Mouse (Mus musculus): ENCODE results near the gene Fez2.

Fez2 gene

GRCm38 (mm10) chr17:78392401-78393087 is 25.4 kb downstream of the Fez2 start:
- TF ChIP-seq GATA4 (IDR thresholded peaks at IDR 0.05; ENCODE audit: insufficient replicate concordance, low read length), result no peak

GRCm38 (mm10) chr17:78389573-78389972 is 28.4 kb downstream of the Fez2 start:
- TF ChIP-seq GATA4 (IDR thresholded peaks at IDR 0.05; ENCODE audit: insufficient replicate concordance, low read length), result no peak

DNA sequence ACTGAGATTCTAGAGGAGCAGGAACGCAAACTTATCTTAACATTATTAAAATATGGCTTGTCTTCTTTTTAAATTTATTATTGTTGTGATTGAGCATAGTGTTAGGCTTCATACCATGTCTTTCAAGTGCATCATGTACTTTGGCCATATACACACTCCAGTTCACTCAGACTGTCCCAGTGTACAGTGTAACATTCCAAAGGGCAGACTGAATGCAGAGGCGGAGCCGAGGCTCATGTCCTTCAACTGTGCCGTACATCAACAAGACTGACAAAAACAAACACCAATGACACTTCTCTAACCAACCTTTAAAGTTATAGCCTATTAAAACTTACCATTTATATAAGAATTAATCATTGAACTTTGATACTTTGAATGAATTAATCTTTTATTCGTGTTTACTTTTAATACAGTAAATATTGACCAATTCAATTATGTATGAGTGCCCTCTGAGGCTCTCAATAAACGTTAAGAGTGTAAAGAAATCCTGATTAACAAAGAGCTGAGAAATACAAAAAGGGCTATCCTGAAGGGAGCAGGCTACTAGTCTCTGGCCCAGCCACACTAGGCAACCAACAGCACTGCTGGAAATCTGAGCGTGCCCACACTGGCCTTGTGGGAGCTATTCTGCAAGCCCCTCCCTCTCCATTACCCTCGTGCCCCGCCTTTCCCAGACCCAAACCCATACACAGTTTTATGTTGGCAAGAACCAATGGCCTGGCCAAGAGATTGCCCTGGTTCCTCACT is 29.7 kb downstream of the Fez2 start:
- TF ChIP-seq GATA4 (IDR thresholded peaks at IDR 0.05; ENCODE audit: insufficient replicate concordance, low read length), result no peak

- no peak for TF ChIP-seq GATA4 (IDR thresholded peaks at IDR 0.05; ENCODE audit: insufficient replicate concordance, low read length)
Measured at GRCm38 (mm10) chr17:78387665-78388064, 30.3 kb downstream of the Fez2 start.

GRCm38 (mm10) chr17:78382321-78382720 is 35.6 kb downstream of the Fez2 start:
- TF ChIP-seq GATA4 (IDR thresholded peaks at IDR 0.05; ENCODE audit: insufficient replicate concordance, low read length), result no peak

DNA sequence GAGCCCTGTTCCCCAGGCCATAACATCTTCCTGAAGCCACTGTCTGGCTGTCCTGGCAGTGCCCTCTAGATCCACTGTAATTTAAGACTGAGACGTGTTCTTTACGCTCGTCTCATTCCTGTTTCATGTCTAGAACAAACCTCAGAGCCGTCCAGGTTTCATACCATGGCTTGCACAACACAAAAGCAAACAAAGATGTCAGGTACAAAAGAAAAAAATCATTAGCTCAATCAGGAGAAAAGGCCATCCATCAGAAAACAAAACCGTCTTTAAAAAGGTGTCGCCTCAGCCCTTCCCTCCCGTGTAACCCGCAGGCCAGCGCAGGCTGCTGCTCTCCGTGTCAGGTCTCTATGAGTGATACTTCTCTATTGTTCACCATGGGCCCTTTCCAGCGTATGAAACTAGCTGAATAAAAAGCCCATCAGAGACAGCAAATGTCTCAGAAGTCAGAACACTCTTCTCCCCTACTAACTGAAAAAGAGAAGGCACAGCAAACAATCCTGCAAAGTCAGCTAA is 38.2 kb downstream of the Fez2 start:
- no peak for TF ChIP-seq GATA4 (IDR thresholded peaks at IDR 0.05; ENCODE audit: insufficient replicate concordance, low read length)

GRCm38 (mm10) chr17:78379079-78379729 is 38.7 kb downstream of the Fez2 start:
- no peak for TF ChIP-seq GATA4 (IDR thresholded peaks at IDR 0.05; ENCODE audit: insufficient replicate concordance, low read length)

- TF ChIP-seq GATA4 (IDR thresholded peaks at IDR 0.05; ENCODE audit: insufficient replicate concordance, low read length), result no peak
Measured at GRCm38 (mm10) chr17:78376587-78376986, 41.4 kb downstream of the Fez2 start.

- no peak for TF ChIP-seq GATA4 (IDR thresholded peaks at IDR 0.05; ENCODE audit: insufficient replicate concordance, low read length)
Measured at GRCm38 (mm10) chr17:78374756-78375155, 43.2 kb downstream of the Fez2 start.

GRCm38 (mm10) chr17:78373849-78374248 is 44.1 kb downstream of the Fez2 start:
- TF ChIP-seq GATA4 (IDR thresholded peaks at IDR 0.05; ENCODE audit: insufficient replicate concordance, low read length), result no peak

DNA sequence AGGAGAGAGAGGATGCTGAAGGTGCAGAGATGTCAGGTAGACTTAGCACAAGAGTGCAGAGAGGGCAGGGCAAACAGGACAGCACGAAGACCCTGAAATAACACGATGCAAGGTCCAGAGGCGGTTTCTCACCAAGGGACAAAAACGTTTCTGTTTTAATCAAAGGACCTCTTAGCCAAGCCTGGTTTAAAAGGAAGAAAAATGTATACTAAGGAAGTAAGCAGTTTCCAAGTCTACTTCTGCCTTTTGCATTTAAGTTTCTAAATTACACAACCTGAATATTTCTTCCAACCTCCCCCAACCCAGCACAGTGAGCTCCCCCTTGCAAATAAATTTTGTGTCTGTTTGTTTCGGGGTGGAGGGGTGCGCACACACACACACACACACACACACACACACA is 44.8 kb downstream of the Fez2 start:
- TF ChIP-seq GATA4 (IDR thresholded peaks at IDR 0.05; ENCODE audit: insufficient replicate concordance, low read length), result no peak

DNA sequence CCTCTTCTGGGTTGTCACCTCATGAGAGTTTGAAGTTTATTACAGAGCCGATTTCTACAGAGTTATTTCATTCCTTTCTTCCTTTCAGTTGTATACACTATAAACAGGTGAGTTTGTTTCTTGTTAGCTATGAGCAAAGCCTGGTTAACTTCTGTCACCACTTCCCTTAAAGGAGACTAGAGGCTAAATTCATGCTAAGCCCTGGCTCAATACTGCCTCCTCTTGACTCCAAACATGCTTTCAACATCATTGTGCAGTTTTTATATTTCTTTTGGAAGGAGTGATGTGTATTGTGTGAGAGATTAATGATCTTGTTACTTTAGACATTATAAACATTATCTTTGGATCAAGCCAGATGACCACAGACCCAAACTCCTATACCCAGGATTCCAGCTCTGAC is 47.5 kb downstream of the Fez2 start:
- no peak for TF ChIP-seq GATA4 (IDR thresholded peaks at IDR 0.05; ENCODE audit: insufficient replicate concordance, low read length)

DNA sequence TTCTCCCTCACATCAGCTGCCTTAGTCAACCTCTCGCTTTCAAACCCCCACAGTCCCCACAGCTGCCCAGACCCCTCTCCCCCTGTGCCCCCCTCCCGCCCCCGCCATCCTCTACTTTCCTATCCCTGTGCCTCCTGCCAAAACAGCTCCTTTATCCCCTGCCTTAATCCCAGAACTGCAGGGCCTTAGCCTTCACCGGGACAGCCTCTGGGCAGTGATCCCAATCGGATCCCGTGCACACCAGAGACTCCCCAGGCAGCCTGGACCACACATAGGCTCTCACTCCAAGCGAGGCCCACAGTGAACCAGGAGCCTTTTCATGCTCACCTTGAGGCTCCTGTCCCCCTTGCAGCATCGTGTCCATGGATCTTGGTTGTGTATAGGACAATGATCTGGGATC is 49.5 kb downstream of the Fez2 start:
- no peak for TF ChIP-seq GATA4 (IDR thresholded peaks at IDR 0.05; ENCODE audit: insufficient replicate concordance, low read length)

GRCm38 (mm10) chr17:78366070-78366469 is 51.9 kb downstream of the Fez2 start:
- no peak for TF ChIP-seq GATA4 (IDR thresholded peaks at IDR 0.05; ENCODE audit: insufficient replicate concordance, low read length)

DNA sequence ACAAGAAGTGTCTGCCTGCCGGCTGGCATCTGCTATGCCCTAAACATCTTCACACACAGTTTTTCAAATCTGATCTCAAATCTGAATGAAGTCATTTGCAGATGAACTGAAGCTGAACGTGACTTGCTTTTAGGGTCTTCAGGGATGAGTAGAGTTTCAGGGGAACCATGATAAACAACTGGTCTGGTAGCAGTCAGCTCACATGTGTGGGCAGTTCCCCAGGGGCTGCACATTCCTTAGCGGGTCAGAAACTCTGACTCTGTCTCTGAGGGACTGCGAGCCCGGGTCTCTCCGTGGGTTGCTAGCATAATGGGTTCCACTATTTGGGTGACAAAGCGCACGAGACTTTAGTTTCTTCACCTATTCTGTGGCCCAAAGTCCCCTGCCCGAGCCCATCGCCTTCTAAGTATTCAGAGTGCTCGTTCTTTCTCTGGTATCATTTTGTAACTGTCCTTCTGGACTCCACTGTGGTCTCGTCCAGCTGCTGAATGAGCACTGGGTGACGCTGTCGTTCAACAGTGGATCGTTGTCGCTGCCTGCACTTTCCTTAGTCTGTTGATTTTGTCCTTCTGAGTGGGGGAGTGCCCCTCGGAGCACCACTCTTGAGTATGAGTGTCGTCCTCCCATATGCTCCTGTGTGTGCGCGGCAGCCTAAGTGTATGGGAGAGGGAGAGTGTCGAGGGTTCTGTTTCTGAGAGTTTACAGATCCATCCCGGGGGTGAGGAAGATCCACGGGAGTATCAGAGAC is 53.2 kb downstream of the Fez2 start:
- no peak for TF ChIP-seq GATA4 (IDR thresholded peaks at IDR 0.05; ENCODE audit: insufficient replicate concordance, low read length)
